Mouse (Mus musculus): ENCODE measurements around the gene Mapk11. TPM values are rescaled to one million over a fixed set of nuclear protein-coding genes. Genes with fewer than 3 reads are reported as not detected.

Gene Mapk11
- polyA plus RNA-seq (2015; fragmentation: Nextera tagmentation; extraction: Ambion mirVana), result 1.6 and 1.9 TPM in 2 replicates

DNA sequence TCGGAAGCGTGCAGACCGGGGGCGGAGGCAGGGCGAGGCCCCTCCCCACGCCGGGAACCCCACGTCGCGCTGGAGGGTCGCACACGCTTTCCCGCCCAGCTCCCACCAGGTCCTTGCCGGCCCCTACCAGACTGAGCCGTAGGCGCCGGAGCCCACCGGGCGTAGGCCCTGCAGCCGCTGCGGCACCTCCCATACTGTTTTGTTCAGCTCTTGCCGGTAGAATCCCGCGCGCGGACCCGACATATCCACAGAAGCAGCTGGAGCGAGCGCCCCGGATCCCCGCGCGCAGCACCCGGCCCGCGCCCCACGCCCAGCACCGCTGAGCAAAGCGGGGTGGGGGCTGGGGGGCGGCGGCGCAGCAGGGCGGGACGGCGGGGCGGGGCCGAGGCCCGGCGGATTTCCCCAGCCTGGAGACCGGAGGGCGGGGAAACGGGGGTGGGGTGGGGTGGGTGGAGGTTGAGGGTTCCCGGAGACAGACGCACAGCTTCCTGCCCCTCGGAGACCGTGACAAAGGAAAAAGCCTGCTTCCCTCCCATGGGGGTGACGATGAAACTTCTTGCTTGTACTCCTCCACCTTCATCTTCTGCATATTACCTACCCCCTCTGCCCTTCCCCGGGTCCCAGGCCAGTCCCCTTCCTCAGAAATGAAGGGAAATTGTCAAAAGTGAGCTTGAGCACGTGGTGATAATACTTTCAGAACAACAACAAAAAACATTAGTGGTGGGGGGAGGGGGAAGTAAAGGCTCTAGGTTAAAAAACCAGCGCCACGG is at the start of gene Mapk11:
Mapk11 (minus strand) TSS at position 358 of the 770 bp plus-strand sequence.
- peak; percentile 34; the same call in 1 of the 2 replicates for ATAC-seq
- Histone ChIP-seq H3K4me1 (replicated peaks; ENCODE audit: control insufficient read depth, insufficient read depth, low read length) (peaks cover 3% of the 10 kb centered on the region; the same call in 1 of the 2 replicates), H3K4me2 (replicated peaks; ENCODE audit: low read depth) (peak within 1 kb of the TSS; percentile 92), H3K27ac (ENCODE audit: low read depth, low read length) (no peak within 1 kb of the TSS), H3K4me3 (ENCODE audit: low read depth, low read length) (peak within 1 kb of the TSS; percentile 65), H3K36me3 (ENCODE audit: control insufficient read depth, insufficient read depth) (0 out of 2 replicates have a peak, but pooled peaks cover 3% of the 10 kb centered on the region), H3K27me3 (replicated peaks; ENCODE audit: control insufficient read depth, insufficient read depth, low read length) (peaks cover 48% of the 10 kb centered on the region), H3K9me3 (ENCODE audit: control insufficient read depth) (no peaks in the 10 kb centered on the region), H3K9ac (ENCODE audit: low read depth, low read length) (peak within 1 kb of the TSS; percentile 46)
- under 1% methylated on average over 50 of the region's 61 CpGs for WGBS
- TF ChIP-seq CTCF (IDR thresholded peaks at IDR 0.05; ENCODE audit: low read depth), result no peak

DNA sequence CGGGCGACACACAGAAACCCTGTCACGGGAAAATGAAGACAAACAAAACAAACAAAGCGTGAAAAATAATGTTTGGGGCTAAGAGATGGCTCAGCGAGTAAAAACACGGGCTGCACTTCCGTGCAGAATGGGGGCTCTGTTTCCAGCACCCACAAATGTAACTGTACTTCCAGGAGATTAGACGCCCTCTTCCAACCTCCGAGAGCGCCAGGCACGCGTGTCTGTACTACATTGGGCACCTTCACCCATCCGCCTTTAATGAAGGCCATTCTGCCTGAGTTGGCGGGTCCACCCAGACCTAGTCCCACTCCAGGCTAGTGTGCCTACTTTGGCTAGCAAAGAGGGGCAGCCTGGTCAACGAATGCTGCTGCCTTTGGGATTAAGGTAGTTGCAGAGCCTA is 47.6 kb upstream of the Mapk11 start:
- no peak overlapping the region for H3K27ac ChIP-seq (ENCODE audit: low read depth, low read length)
- H3K4me2 ChIP-seq (replicated peaks; ENCODE audit: low read depth), result peak overlapping the region; percentile 75
- H3K4me1 ChIP-seq (replicated peaks; ENCODE audit: control insufficient read depth, insufficient read depth, low read length), result peaks cover 6% of the 10 kb centered on the region; the same call in 1 of the 2 replicates
- H3K9me3 ChIP-seq (ENCODE audit: control insufficient read depth), result no peaks in the 10 kb centered on the region
- no peaks in the 10 kb centered on the region for H3K36me3 ChIP-seq (ENCODE audit: control insufficient read depth, insufficient read depth)
- H3K27me3 ChIP-seq (replicated peaks; ENCODE audit: control insufficient read depth, insufficient read depth, low read length), result no peaks in the 10 kb centered on the region
- WGBS, result 65% methylated on average over 15 of the region's 15 CpGs
- ATAC-seq, result no peak
- H3K9ac ChIP-seq (ENCODE audit: low read depth, low read length), result peak overlapping the region; percentile 4; the same call in 1 of the 2 replicates
- no peak for TF ChIP-seq CTCF (IDR thresholded peaks at IDR 0.05; ENCODE audit: low read depth)
- H3K4me3 ChIP-seq (ENCODE audit: low read depth, low read length), result peak overlapping the region; percentile 96; the same call in 1 of the 2 replicates

GRCm38 (mm10) chr15:89196313-89196706 is 46.9 kb upstream of the Mapk11 start, which contains the start of gene Dennd6b:
Gene Dennd6b (minus strand): TSS chr15:89196496.
- Histone ChIP-seq H3K27me3 (replicated peaks; ENCODE audit: control insufficient read depth, insufficient read depth, low read length) (no peaks in the 10 kb centered on the region), H3K4me2 (replicated peaks; ENCODE audit: low read depth) (peak within 1 kb of the TSS; percentile 78), H3K4me3 (ENCODE audit: low read depth, low read length) (peak within 1 kb of the TSS; percentile 96), H3K27ac (ENCODE audit: low read depth, low read length) (peak within 1 kb of the TSS; percentile 98), H3K4me1 (replicated peaks; ENCODE audit: control insufficient read depth, insufficient read depth, low read length) (peaks cover 6% of the 10 kb centered on the region; the same call in 1 of the 2 replicates), H3K9ac (ENCODE audit: low read depth, low read length) (peak within 1 kb of the TSS; percentile 95), H3K9me3 (ENCODE audit: control insufficient read depth) (no peaks in the 10 kb centered on the region), H3K36me3 (ENCODE audit: control insufficient read depth, insufficient read depth) (no peaks in the 10 kb centered on the region)
- WGBS, result under 1% methylated on average over 38 of the region's 38 CpGs
- peak; percentile 97 for TF ChIP-seq CTCF (IDR thresholded peaks at IDR 0.05; ENCODE audit: low read depth)
- ATAC-seq, result peak; percentile 99

- Histone ChIP-seq H3K9ac (ENCODE audit: low read depth, low read length) (peak overlapping the region; percentile 95), H3K4me3 (ENCODE audit: low read depth, low read length) (peak overlapping the region; percentile 96), H3K36me3 (ENCODE audit: control insufficient read depth, insufficient read depth) (no peaks in the 10 kb centered on the region), H3K27me3 (replicated peaks; ENCODE audit: control insufficient read depth, insufficient read depth, low read length) (no peaks in the 10 kb centered on the region), H3K27ac (ENCODE audit: low read depth, low read length) (peak overlapping the region; percentile 98), H3K4me2 (replicated peaks; ENCODE audit: low read depth) (peak overlapping the region; percentile 78), H3K9me3 (ENCODE audit: control insufficient read depth) (no peaks in the 10 kb centered on the region), H3K4me1 (replicated peaks; ENCODE audit: control insufficient read depth, insufficient read depth, low read length) (peaks cover 6% of the 10 kb centered on the region; the same call in 1 of the 2 replicates)
- no peak for TF ChIP-seq CTCF (IDR thresholded peaks at IDR 0.05; ENCODE audit: low read depth)
- WGBS, result under 1% methylated on average over 24 of the region's 25 CpGs
- ATAC-seq, result peak; percentile 95
Measured at GRCm38 (mm10) chr15:89195690-89196312, 46.4 kb upstream of the Mapk11 start.

DNA sequence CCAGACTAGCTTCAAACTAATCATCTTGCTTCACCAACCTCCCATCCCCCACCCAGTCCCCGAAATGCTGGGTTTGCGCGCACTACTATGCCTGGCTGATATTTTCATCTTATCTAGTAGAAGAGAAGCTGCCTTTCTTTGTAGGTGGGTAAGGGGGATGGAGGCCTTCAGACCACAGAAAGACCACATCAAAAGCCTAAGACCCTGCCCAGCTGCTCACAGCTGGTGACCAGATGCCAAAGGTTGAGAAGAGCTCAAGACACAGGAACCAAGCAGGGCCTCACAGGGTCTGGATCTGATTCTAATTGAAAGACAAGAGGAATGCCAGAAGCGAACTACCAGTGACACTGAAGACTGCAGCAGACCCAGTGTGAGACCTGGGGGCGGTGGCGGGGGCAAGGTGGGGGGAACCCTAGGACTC is 45.8 kb upstream of the Mapk11 start:
- no peak for TF ChIP-seq CTCF (IDR thresholded peaks at IDR 0.05; ENCODE audit: low read depth)
- Histone ChIP-seq H3K4me2 (replicated peaks; ENCODE audit: low read depth) (peak overlapping the region; percentile 78), H3K36me3 (ENCODE audit: control insufficient read depth, insufficient read depth) (no peaks in the 10 kb centered on the region; the same call in 1 of the 2 replicates), H3K4me3 (ENCODE audit: low read depth, low read length) (peak overlapping the region; percentile 96; the same call in 1 of the 2 replicates), H3K27me3 (replicated peaks; ENCODE audit: control insufficient read depth, insufficient read depth, low read length) (no peaks in the 10 kb centered on the region), H3K9me3 (ENCODE audit: control insufficient read depth) (no peaks in the 10 kb centered on the region), H3K27ac (ENCODE audit: low read depth, low read length) (peak overlapping the region; percentile 98), H3K4me1 (replicated peaks; ENCODE audit: control insufficient read depth, insufficient read depth, low read length) (peaks cover 6% of the 10 kb centered on the region; the same call in 1 of the 2 replicates), H3K9ac (ENCODE audit: low read depth, low read length) (no peak overlapping the region)
- WGBS, result 50% methylated on average over 6 of the region's 6 CpGs
- no peak for ATAC-seq

- H3K4me1 ChIP-seq (replicated peaks; ENCODE audit: control insufficient read depth, insufficient read depth, low read length), result no peaks in the 10 kb centered on the region
- H3K27ac ChIP-seq (ENCODE audit: low read depth, low read length), result no peak overlapping the region
- ATAC-seq, result no peak
- no peak for TF ChIP-seq CTCF (IDR thresholded peaks at IDR 0.05; ENCODE audit: low read depth)
- no peak overlapping the region for H3K4me3 ChIP-seq (ENCODE audit: low read depth, low read length)
- H3K9me3 ChIP-seq (ENCODE audit: control insufficient read depth), result no peaks in the 10 kb centered on the region
- 81% methylated on average over 5 of the region's 5 CpGs for WGBS
- no peaks in the 10 kb centered on the region for H3K27me3 ChIP-seq (replicated peaks; ENCODE audit: control insufficient read depth, insufficient read depth, low read length)
- H3K4me2 ChIP-seq (replicated peaks; ENCODE audit: low read depth), result no peak overlapping the region
- peaks cover 12% of the 10 kb centered on the region; the same call in 1 of the 2 replicates for H3K36me3 ChIP-seq (ENCODE audit: control insufficient read depth, insufficient read depth)
- H3K9ac ChIP-seq (ENCODE audit: low read depth, low read length), result no peak overlapping the region
Measured at GRCm38 (mm10) chr15:89184937-89185227, 35.5 kb upstream of the Mapk11 start.

Measured in intestine, postnatal 0 days (tissue).